Comparison of ENCODE assay signal across 23 mouse cellular contexts in the genomic region with DNA sequence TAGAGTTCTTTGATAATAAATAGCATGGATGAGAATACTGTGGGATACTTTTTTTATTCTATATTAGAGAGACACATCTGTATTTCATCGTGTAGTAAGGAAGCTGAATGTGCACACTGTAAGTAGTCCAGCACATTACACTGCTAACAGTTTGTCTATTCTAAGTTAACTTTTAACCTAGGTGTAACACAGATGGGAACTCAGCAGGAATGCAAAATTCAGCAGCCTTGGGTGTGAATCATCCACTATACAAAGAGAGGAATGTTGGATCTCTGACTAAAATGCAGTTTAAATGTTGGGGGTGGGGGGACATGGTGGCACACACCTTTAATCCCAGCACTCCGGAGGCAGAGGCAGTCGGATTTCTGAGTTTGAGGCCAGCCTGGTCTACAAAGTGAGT. TPM values are rescaled to one million over a fixed set of nuclear protein-coding genes. Genes with fewer than 3 reads are reported as not detected.
"Had no signal": no experiment of that assay in that cellular context is flagged by ENCODE, and none has a peak within 500 bp of the region (broad histone marks: within the 10 kb centered on the region; RNA-seq: fewer than 3 reads in every experiment).

No protein-coding gene starts in this region.

- H3K4me2 ChIP-seq: intestine, embryonic 15.5 days; limb, embryonic 13.5 days; liver, embryonic 11.5 days; liver, embryonic 15.5 days; lung, embryonic 14.5 days; midbrain, embryonic 11.5 days; midbrain, embryonic 15.5 days; neural tube, embryonic 12.5 days; stomach, embryonic 15.5 days had no signal

- H3K36me3 ChIP-seq: intestine, embryonic 15.5 days; limb, embryonic 13.5 days; liver, embryonic 15.5 days; midbrain, embryonic 15.5 days; neural tube, embryonic 12.5 days; stomach, embryonic 15.5 days had no signal

- H3K27me3 ChIP-seq: intestine, embryonic 15.5 days; limb, embryonic 13.5 days; liver, embryonic 15.5 days; megakaryocyte, embryonic 14.5 days; midbrain, embryonic 15.5 days; neural tube, embryonic 12.5 days; stomach, embryonic 15.5 days had no signal

- H3K9me3 ChIP-seq: intestine, embryonic 15.5 days; liver, embryonic 15.5 days; midbrain, embryonic 15.5 days; neural tube, embryonic 12.5 days; stomach, embryonic 15.5 days had no signal

- H3K4me1 ChIP-seq: intestine, embryonic 15.5 days; limb, embryonic 13.5 days; liver, embryonic 15.5 days; megakaryocyte, embryonic 14.5 days; midbrain, embryonic 15.5 days; neural tube, embryonic 12.5 days; stomach, embryonic 15.5 days had no signal

- H3K27ac ChIP-seq: intestine, embryonic 15.5 days; limb, embryonic 13.5 days; liver, embryonic 15.5 days; midbrain, embryonic 15.5 days; neural tube, embryonic 12.5 days; stomach, embryonic 15.5 days had no signal

- H3K4me3 ChIP-seq: intestine, embryonic 15.5 days; limb, embryonic 13.5 days; liver, embryonic 15.5 days; megakaryocyte, embryonic 14.5 days; midbrain, embryonic 15.5 days; neural tube, embryonic 12.5 days; stomach, embryonic 15.5 days had no signal

- H3K9ac ChIP-seq: intestine, embryonic 15.5 days; limb, embryonic 13.5 days; liver, embryonic 15.5 days; lung, embryonic 14.5 days; midbrain, embryonic 15.5 days; neural tube, embryonic 12.5 days; stomach, embryonic 15.5 days had no signal

- ATAC-seq: midbrain, embryonic 15.5 days had no signal

- DNase-seq: left cerebral cortex, postnatal 4 days; lung, embryonic 14.5 days; lung, postnatal 10 days; lung, postnatal 4 days; right cerebral cortex, postnatal 4 days; spleen, adult 18-20 months; thymus, adult 2 months; thymus, postnatal 25 days had no signal

RNA-seq across cellular contexts. Expression of gene Sult1c2, which starts 26.1 kb away (rescaled TPM):
- total RNA-seq: layer of hippocampus, adult 8-10 months; left cerebral cortex, adult 18-20 months; left cerebral cortex, postnatal 10 days; left cerebral cortex, postnatal 4 days; monocyte, adult 5-6 weeks; neutrophil, adult 5-6 weeks had no signal
- polyA plus RNA-seq: limb, embryonic 13.5 days; liver, embryonic 11.5 days; liver, embryonic 15.5 days; lung, embryonic 14.5 days; midbrain, embryonic 11.5 days; midbrain, embryonic 15.5 days; neural tube, embryonic 12.5 days; testis, adult 2 months had no signal
